Mouse (Mus musculus) left cerebral cortex, adult 2 months (tissue): ENCODE measurements around the gene Ints1. TPM values are rescaled to one million over a fixed set of nuclear protein-coding genes. Genes with fewer than 3 reads are reported as not detected.

Experiments used
- DNase-seq, 2 experiments: peaks; one replicate each; pipeline ENCODE4 v3.0.0; 2021 to 2022; ENCODE audit warnings: low spot score in 2 of 2, mixed read lengths in 1 of 2; ENCODE audit errors: extremely low spot score in 1 of 2
- H3K27ac ChIP-seq: fragments of 200-600 bp; 2 replicates; pipeline ENCODE4 v1.8.1; 2022
- H3K4me3 ChIP-seq: fragments of 200-600 bp; 2 replicates; pipeline ENCODE4 v1.8.1; 2022
- CTCF ChIP-seq: fragments of 200-600 bp; IDR thresholded peaks from 2 replicates; pipeline ENCODE4 v1.8.1; 2022; ENCODE audit warnings: antibody characterized with exemption, mild to moderate bottlenecking, moderate library complexity
- intact Hi-C: fragments of 180-260 bp; cut with DNase I; formaldehyde crosslinking; loops from one replicate; pipeline ENCODE4 v1.15.1; 2025
- total RNA-seq, 2 experiments: library from RNA; stranded (reverse); gene quantifications; 2 replicates each; pipeline ENCODE4 v1.2.3; 2021

Gene Ints1
- total RNA-seq, 2 experiments from 2014 or later, result 91.9 to 102 TPM

GRCm38 (mm10) chr5:139812398-139813125 is 37.1 kb upstream of the Ints1 start:
- intact Hi-C loops, result no loop called here
- TF ChIP-seq CTCF, result no peak
- no peak for DNase-seq
- no peak overlapping the region for H3K27ac ChIP-seq
- no peak overlapping the region for H3K4me3 ChIP-seq

DNA sequence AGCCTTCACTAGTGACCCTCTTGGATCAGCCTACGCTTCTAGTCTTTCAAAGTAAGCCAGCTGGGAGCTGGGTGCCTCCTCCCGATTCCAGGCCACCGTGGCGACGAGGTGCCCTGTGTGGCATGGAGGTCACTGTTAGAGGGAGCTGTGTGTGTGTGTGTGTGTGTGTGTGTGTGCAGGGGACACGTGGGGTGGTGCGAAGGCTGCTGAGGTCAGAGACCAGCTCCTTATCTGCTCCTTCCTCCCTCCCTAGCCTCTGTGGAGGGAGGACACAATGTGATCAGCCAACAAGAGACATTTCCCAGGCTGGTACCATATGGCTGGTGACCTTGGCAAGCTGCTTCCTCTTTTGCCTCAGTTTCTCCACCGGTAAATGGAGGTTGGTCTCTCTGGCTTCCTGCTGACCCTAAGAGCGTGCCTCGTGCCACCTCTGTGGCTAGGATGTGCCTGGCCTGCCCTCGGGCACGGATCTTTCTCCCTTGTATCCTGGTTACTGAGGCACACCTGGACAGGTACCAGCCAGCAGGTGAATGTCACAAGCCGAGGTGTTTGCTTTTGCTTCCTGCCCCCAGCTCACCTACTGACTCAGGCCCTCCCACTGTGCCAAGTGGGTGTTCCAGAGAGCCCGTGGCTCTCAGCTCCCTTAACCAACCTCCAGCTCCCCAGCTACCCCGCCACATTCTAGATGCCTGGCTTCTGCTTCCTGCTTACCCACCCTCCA is 36.4 kb upstream of the Ints1 start:
- Histone ChIP-seq H3K4me3 (no peak overlapping the region), H3K27ac (no peak overlapping the region)
- DNase-seq, result no peak
- no peak for TF ChIP-seq CTCF
- intact Hi-C loops, result no loop called here

- Histone ChIP-seq H3K4me3 (no peak overlapping the region), H3K27ac (no peak overlapping the region)
- DNase-seq, result no peak
- intact Hi-C loops, result no loop called here
- TF ChIP-seq CTCF, result peak; percentile 8; the same call in 1 of the 2 replicates
These were observed 33.9 kb upstream of the Ints1 start for GRCm38 (mm10) chr5:139809397-139809796.

- TF ChIP-seq CTCF, result no peak
- H3K27ac ChIP-seq, result no peak overlapping the region
- H3K4me3 ChIP-seq, result no peak overlapping the region
- no peak for DNase-seq
- intact Hi-C loops, result no loop called here
These were observed 30.4 kb upstream of the Ints1 start for GRCm38 (mm10) chr5:139805924-139806323.

DNA sequence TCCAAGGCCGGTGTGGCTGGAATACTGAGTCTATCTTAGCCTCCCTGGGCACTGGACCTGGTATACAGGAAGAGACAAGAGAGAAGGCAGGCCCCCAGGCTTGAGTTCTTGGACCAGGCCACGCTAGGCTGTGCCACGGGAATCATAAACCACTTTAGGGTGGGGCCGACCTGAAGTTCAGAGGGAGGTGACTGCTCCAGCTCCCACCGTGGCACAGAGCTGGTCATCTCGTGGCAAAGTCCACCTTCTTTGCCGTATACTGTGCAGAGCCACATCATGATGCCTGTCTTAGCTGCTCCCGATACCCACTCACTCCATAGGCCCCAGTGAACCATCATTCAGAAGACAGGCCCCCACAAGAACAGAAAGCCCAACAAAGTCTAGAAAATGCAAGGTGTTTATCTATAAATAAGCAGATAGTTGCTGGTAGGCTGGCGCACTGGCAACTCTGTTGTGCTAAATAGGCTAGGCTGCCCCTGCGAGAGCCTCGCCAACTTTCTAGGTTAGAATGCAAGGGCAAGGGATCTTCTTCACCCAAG is 29.2 kb upstream of the Ints1 start:
- DNase-seq, result no peak
- Histone ChIP-seq H3K4me3 (no peak overlapping the region), H3K27ac (no peak overlapping the region)
- TF ChIP-seq CTCF, result no peak
- intact Hi-C loops, result no loop called here

DNA sequence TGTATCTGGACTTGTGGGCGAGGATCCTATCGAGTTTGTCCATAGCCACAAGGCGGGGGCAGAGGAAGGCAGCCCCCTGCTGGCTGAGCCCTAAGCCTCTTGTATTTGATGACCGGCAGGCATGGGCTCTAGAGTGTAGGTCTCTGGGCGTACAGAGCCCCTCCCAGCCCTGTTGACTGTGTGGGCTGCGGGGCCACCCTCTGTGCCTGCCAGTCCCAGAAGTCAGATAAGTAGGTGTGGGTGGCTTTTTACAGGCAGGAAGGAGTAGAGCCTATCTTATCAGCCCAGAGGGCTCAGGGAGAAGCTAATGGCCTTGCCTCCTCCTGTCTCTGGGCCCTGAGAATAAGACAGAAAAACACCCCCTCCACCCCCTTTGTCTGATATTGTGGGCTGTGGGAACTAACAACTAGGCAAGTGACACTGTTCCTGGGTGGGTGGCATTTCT is 28.7 kb upstream of the Ints1 start:
- no peak overlapping the region for H3K27ac ChIP-seq
- TF ChIP-seq CTCF, result no peak
- DNase-seq, result no peak
- intact Hi-C loops, result no loop called here
- no peak overlapping the region for H3K4me3 ChIP-seq

- no peak for DNase-seq
- peak; percentile 25 for TF ChIP-seq CTCF
- Histone ChIP-seq H3K4me3 (no peak overlapping the region), H3K27ac (no peak overlapping the region)
- intact Hi-C loops, result no loop called here
These were observed 28.2 kb upstream of the Ints1 start for GRCm38 (mm10) chr5:139803601-139804102.

DNA sequence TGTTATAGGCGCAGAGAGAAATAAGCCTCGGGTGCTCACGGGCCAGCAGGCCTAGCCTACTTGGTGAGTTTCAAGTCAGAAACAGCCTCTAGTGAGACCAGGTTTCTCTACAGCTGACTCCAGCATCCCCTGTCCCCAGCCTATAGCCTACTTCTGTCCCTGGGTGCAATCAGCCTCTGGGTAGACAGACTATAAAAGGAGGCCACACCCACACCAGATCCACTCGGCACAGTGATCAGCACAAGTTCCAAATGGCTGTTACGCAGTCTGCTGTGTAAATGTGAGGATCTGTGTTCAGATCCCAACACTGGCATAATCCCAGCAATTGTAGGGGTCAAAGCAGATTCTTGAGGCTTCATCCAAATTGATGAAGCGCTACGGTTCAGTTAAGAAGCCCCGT is 27.7 kb upstream of the Ints1 start:
- Histone ChIP-seq H3K27ac (no peak overlapping the region), H3K4me3 (no peak overlapping the region)
- no peak for TF ChIP-seq CTCF
- no peak for DNase-seq
- intact Hi-C loops, result no loop called here

- no peak overlapping the region for H3K4me3 ChIP-seq
- intact Hi-C loops, result no loop called here
- H3K27ac ChIP-seq, result no peak overlapping the region
- no peak for TF ChIP-seq CTCF
- DNase-seq, result no peak
These were observed 26.4 kb upstream of the Ints1 start for GRCm38 (mm10) chr5:139801880-139802279.

DNA sequence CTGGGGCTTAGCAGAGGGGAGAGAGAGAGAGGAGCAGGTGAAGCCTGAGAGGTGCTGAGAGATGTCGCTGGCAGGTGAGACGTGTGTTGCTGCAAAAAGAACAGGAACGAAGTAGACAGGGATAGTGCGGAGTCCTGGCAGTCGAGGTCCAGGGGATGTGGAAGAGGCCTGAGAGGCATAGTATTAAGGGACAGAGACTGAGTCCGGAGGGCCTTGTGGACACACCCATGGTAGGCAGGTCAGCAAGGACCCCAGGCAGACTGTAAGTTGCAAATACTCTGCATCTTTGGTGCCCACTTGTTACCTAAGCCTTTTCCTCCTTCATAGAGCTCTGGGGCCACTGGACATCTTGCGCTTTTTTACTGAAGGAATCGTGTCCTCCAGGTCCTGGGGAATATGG is 25.8 kb upstream of the Ints1 start:
- no peak for DNase-seq
- H3K4me3 ChIP-seq, result no peak overlapping the region
- no peak overlapping the region for H3K27ac ChIP-seq
- no peak for TF ChIP-seq CTCF
- intact Hi-C loops, result no loop called here

DNA sequence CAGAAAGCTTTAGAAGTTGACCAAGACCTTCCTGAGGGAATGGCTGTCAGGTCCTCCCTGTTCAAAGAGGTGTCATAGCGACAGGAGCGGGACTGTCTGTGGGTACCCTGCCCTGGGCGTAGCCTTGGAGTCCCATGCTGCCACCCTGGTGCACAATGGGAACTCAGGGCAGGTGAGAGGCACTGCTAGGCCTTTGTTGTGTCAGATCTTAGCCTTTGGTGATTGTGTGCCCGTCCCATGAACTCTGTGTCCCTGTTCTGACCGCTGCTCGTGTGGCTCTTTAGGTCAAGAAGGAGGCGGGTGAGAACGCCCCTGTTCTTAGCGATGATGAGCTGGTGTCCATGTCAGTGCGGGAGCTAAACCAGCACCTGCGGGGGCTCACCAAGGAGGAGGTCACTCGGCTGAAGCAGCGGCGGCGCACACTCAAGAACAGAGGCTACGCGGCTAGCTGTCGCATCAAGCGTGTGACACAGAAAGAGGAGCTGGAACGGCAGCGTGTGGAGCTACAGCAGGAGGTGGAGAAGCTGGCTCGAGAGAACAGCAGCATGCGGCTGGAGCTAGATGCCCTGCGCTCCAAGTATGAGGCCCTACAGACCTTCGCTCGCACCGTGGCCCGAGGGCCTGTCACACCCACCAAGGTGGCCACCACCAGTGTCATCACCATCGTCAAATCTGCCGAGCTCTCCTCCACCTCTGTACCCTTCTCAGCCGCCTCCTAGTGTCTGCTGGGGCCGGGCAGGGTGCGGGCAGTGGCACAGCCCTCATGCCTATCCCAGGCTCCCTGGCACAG is 24.5 kb upstream of the Ints1 start:
- TF ChIP-seq CTCF, result no peak
- intact Hi-C loops, result no loop called here
- Histone ChIP-seq H3K4me3 (no peak overlapping the region), H3K27ac (no peak overlapping the region)
- no peak for DNase-seq

GRCm38 (mm10) chr5:139799041-139799440 is 23.6 kb upstream of the Ints1 start:
- intact Hi-C loops, result no loop called here
- DNase-seq, result no peak
- TF ChIP-seq CTCF, result no peak
- Histone ChIP-seq H3K27ac (no peak overlapping the region), H3K4me3 (no peak overlapping the region)
